Mouse (Mus musculus) small intestine, adult 2 months (tissue): ENCODE results near the gene Nup43.

Source experiments
- CTCF ChIP-seq: fragments of 200-500 bp; IDR thresholded peaks from 2 replicates; pipeline ENCODE4 v1.5.1; 2012; ENCODE audit warnings: low read depth, mild to moderate bottlenecking, control low read depth, inconsistent platforms, low read length, moderate library complexity, mixed read lengths; ENCODE audit not compliant: insufficient replicate concordance, insufficient read length; ENCODE audit errors: extremely low read depth
- POLR2A ChIP-seq: fragments of 200-500 bp; IDR thresholded peaks from 2 replicates; pipeline ENCODE4 v1.6.1; 2012; ENCODE audit warnings: low read depth, mild to moderate bottlenecking, control low read depth, inconsistent platforms, low read length, moderate library complexity

DNA sequence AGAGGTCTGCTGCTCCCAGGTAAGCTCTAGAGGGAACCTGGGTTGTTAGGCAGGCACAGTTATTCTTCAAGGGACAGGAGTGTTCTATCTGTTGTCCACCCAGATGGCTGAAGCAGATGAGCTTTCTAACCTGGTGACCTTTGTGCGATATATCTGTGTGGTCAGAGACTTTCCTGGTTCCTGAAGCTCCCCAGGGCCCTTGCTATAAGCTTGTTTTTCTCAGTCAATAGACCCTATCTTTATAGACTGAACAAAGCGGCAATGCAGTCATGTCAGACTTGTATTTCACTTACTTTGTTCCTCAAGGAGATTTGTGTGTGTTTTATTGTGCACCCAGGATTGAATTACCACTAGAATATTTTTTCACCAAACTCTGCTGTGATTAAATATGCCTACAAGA is 16.2 kb upstream of the Nup43 start:
- TF ChIP-seq CTCF (no peak), POLR2A (no peak)
